Mouse (Mus musculus) bone marrow macrophage, adult 2 months (primary cell): ENCODE measurements at regions not wholly inside any gene's neighbourhood (a gene's known extent, or its start where the extent isn't known, plus 50 kb on each side); places are given as distances from the start of the nearest gene placed in this dataset.

Experiments
- CTCF ChIP-seq: IDR thresholded peaks from 2 replicates; pipeline ENCODE4 v1.5.1; 2012; ENCODE audit warnings: low read depth, mild to moderate bottlenecking, low read length, moderate library complexity
- POLR2A ChIP-seq: IDR thresholded peaks from 2 replicates; pipeline ENCODE4 v1.6.1; 2012; ENCODE audit warnings: mild to moderate bottlenecking, low read depth, low read length, borderline replicate concordance

- TF ChIP-seq CTCF (no peak), POLR2A (no peak)
These were observed 135.5 kb downstream of the Atp23 start for GRCm38 (mm10) chr10:126765648-126766047.
